Mouse (Mus musculus) spleen, adult 2 months (tissue): Measurements from ENCODE around the gene Hacd2. TPM values are rescaled to one million over a fixed set of nuclear protein-coding genes. Genes with fewer than 3 reads are reported as not detected.

Source experiments
- DNase-seq, 2 experiments: peaks; one replicate each; pipeline versions ENCODE4 v3.0.0 to v3.0.0-alpha.2; 2012 to 2021; ENCODE audit warnings: low spot score in 2 of 2, low read depth in 1 of 2
- H3K27ac ChIP-seq: fragments of 200-500 bp; 2 replicates; pipeline ENCODE4 v1.5.1; 2012; ENCODE audit warnings: low read length, inconsistent platforms; ENCODE audit not compliant: insufficient read depth
- H3K27me3 ChIP-seq: fragments of 200-500 bp; 2 replicates; pipeline ENCODE4 v1.6.1; 2012; ENCODE audit warnings: mild to moderate bottlenecking, moderate library complexity, low read length, inconsistent platforms; ENCODE audit not compliant: control insufficient read depth, insufficient read depth
- H3K36me3 ChIP-seq: fragments of 200-500 bp; 2 replicates; pipeline ENCODE4 v1.6.1; 2012; ENCODE audit warnings: mild to moderate bottlenecking, low read length, inconsistent platforms; ENCODE audit not compliant: control insufficient read depth, insufficient read depth
- H3K4me1 ChIP-seq: fragments of 200-500 bp; 2 replicates; pipeline ENCODE4 v1.6.1; 2011; ENCODE audit warnings: inconsistent platforms; ENCODE audit not compliant: control insufficient read depth, insufficient read depth, insufficient read length
- H3K4me3 ChIP-seq: fragments of 200-500 bp; 2 replicates; pipeline ENCODE4 v1.5.1; 2011; ENCODE audit warnings: mild to moderate bottlenecking, inconsistent platforms; ENCODE audit not compliant: insufficient read depth, insufficient read length; ENCODE audit errors: extremely low read depth
- CTCF ChIP-seq: fragments of 200-500 bp; IDR thresholded peaks from 2 replicates; pipeline ENCODE4 v1.5.1; 2011; ENCODE audit warnings: mild to moderate bottlenecking, inconsistent platforms; ENCODE audit not compliant: insufficient read depth, insufficient read length, insufficient replicate concordance; ENCODE audit errors: extremely low read depth
- POLR2A ChIP-seq: fragments of 200-500 bp; IDR thresholded peaks from 2 replicates; pipeline ENCODE4 v1.6.1; 2011; ENCODE audit warnings: low read depth, low read length, inconsistent platforms
- WGBS: fragments of 180-500 bp; shearing (Covaris S2); methylation state at CpG from one replicate; pipeline ENCODE4 v1.1.7; 2018; 5-methylcytosine and 5-hydroxymethylcytosine counted together
- polyA plus RNA-seq: library from polyadenylated mRNA; depleted of rRNA; stranded (reverse); fragments of >200 nt; gene quantifications from 2 replicates; pipeline ENCODE4 v1.2.3, GENCODE M21; 2012

The Hacd2 gene
- polyA plus RNA-seq, 1 experiment, result 13.9 TPM

GRCm38 (mm10) chr16:35007361-35007760, 14.9 kb upstream of the Hacd2 start:
- H3K36me3 ChIP-seq, result no peaks in the 10 kb centered on the region
- no peaks in the 10 kb centered on the region for H3K27me3 ChIP-seq
- H3K4me1 ChIP-seq, result no peaks in the 10 kb centered on the region
- DNase-seq, result no peak
- no peak overlapping the region for H3K27ac ChIP-seq
- TF ChIP-seq POLR2A (no peak), CTCF (no peak)
- H3K4me3 ChIP-seq, result no peak overlapping the region
- 100% methylated on average over 1 of the region's 1 CpGs for WGBS

- TF ChIP-seq POLR2A, result no peak
- TF ChIP-seq CTCF, result no peak
- Histone ChIP-seq H3K27me3 (no peaks in the 10 kb centered on the region), H3K27ac (no peak overlapping the region), H3K4me1 (no peaks in the 10 kb centered on the region), H3K4me3 (no peak overlapping the region), H3K36me3 (no peaks in the 10 kb centered on the region)
- no peak for DNase-seq
Observed at GRCm38 (mm10) chr16:35008447-35008846, 13.8 kb upstream of the Hacd2 start.

GRCm38 (mm10) chr16:35013501-35013900, 8.7 kb upstream of the Hacd2 start:
- Histone ChIP-seq H3K4me3 (no peak overlapping the region), H3K4me1 (no peaks in the 10 kb centered on the region), H3K27me3 (no peaks in the 10 kb centered on the region), H3K36me3 (no peaks in the 10 kb centered on the region), H3K27ac (no peak overlapping the region)
- WGBS, result 94% methylated on average over 2 of the region's 2 CpGs
- TF ChIP-seq POLR2A (no peak), CTCF (no peak)
- no peak for DNase-seq

GRCm38 (mm10) chr16:35016491-35016890, 5.7 kb upstream of the Hacd2 start:
- no peak for TF ChIP-seq POLR2A
- no peak for TF ChIP-seq CTCF
- Histone ChIP-seq H3K36me3 (no peaks in the 10 kb centered on the region), H3K4me3 (no peak overlapping the region), H3K4me1 (no peaks in the 10 kb centered on the region), H3K27me3 (no peaks in the 10 kb centered on the region), H3K27ac (no peak overlapping the region)
- DNase-seq, result no peak
- WGBS, result 84% methylated on average over 3 of the region's 3 CpGs

- Histone ChIP-seq H3K36me3 (no peaks in the 10 kb centered on the region), H3K4me3 (no peak overlapping the region), H3K4me1 (no peaks in the 10 kb centered on the region), H3K27ac (no peak overlapping the region), H3K27me3 (no peaks in the 10 kb centered on the region)
- 95% methylated on average over 1 of the region's 1 CpGs for WGBS
- TF ChIP-seq CTCF (no peak), POLR2A (no peak)
- no peak for DNase-seq
Observed at GRCm38 (mm10) chr16:35018470-35018974, 3.7 kb upstream of the Hacd2 start.

- Histone ChIP-seq H3K27me3 (no peaks in the 10 kb centered on the region), H3K27ac (no peak overlapping the region), H3K36me3 (no peaks in the 10 kb centered on the region), H3K4me1 (no peaks in the 10 kb centered on the region), H3K4me3 (peak overlapping the region; percentile 21; the same call in 1 of the 2 replicates)
- 54% methylated on average over 5 of the region's 5 CpGs for WGBS
- DNase-seq, result no peak
- TF ChIP-seq POLR2A, result no peak
- no peak for TF ChIP-seq CTCF
Observed at GRCm38 (mm10) chr16:35021903-35022241, 356 bp upstream of the Hacd2 start.

GRCm38 (mm10) chr16:35023138-35023735, 1.0 kb downstream of the Hacd2 start:
- no peaks in the 10 kb centered on the region for H3K4me1 ChIP-seq
- no peaks in the 10 kb centered on the region for H3K36me3 ChIP-seq
- no peaks in the 10 kb centered on the region for H3K27me3 ChIP-seq
- TF ChIP-seq CTCF, result no peak
- TF ChIP-seq POLR2A, result no peak
- peak overlapping the region; percentile 84 for H3K4me3 ChIP-seq
- 43% methylated on average over 8 of the region's 8 CpGs for WGBS
- no peak overlapping the region for H3K27ac ChIP-seq
- no peak for DNase-seq
